Comparison of ENCODE assay signal across 8 mouse cellular contexts in genomic region chr16:30601046-30601832, GRCm38 (mm10). TPM values are rescaled to one million over a fixed set of nuclear protein-coding genes. Genes with fewer than 3 reads are reported as not detected.
DNase-seq lines count a peak whose midpoint lies in the region; ATAC-seq and TF ChIP-seq lines count a peak whose summit lies in the region.

No protein-coding gene starts in this region.

- H3K36me3 ChIP-seq in forebrain, embryonic 11.5 days (ENCODE audit: control insufficient read depth, insufficient read depth, low read length), result no peaks in the 10 kb centered on the region
- no peaks in the 10 kb centered on the region for H3K36me3 ChIP-seq in heart, embryonic 16.5 days (ENCODE audit: control insufficient read depth, insufficient read depth)

- peak; percentile 35; the same call in 1 of the 2 replicates for TF ChIP-seq POLR2A in lung, adult 2 months (IDR thresholded peaks at IDR 0.05; ENCODE audit: borderline replicate concordance, extremely low read depth, low read depth, low read length)

- H3K4me3 ChIP-seq in forebrain, embryonic 11.5 days (ENCODE audit: low read depth, low read length), result peak overlapping the region; percentile 54
- H3K4me3 ChIP-seq in heart, embryonic 16.5 days (ENCODE audit: low read length), result peak overlapping the region; percentile 78
- peak overlapping the region; percentile 87 for H3K4me3 ChIP-seq in lung, adult 2 months (replicated peaks; ENCODE audit: extremely low read depth, low read depth, low read length)

- peak overlapping the region; percentile 61 for H3K9ac ChIP-seq in forebrain, embryonic 11.5 days (ENCODE audit: low read length)
- H3K9ac ChIP-seq in heart, embryonic 16.5 days (ENCODE audit: low read length), result peak overlapping the region; percentile 85

- no peak overlapping the region for H3K27ac ChIP-seq in forebrain, embryonic 11.5 days (ENCODE audit: low read depth, low read length)
- peak overlapping the region; percentile 86 for H3K27ac ChIP-seq in heart, embryonic 16.5 days (ENCODE audit: low read length)

- H3K4me1 ChIP-seq in forebrain, embryonic 11.5 days (replicated peaks; ENCODE audit: control insufficient read depth, insufficient read depth, low read length), result peaks cover 15% of the 10 kb centered on the region
- peaks cover 44% of the 10 kb centered on the region for H3K4me1 ChIP-seq in heart, embryonic 16.5 days (ENCODE audit: control insufficient read depth, insufficient read depth, low read length)
- peaks cover 17% of the 10 kb centered on the region for H3K4me1 ChIP-seq in lung, adult 2 months (ENCODE audit: control insufficient read depth, insufficient read depth, low read length)

- peak; percentile 8; the same call in 1 of the 2 replicates for ATAC-seq in forebrain, embryonic 11.5 days (replicated peaks; ENCODE audit: low FRiP score)
- no peak for ATAC-seq in heart, embryonic 16.5 days (replicated peaks; ENCODE audit: extremely low read depth, insufficient read depth, low FRiP score)
- ATAC-seq in erythroid progenitor cell, adult 5-6 weeks (replicated peaks; ENCODE audit: low FRiP score, poor library complexity, severe bottlenecking), result no peak

- peak overlapping the region; percentile 94 for H3K4me2 ChIP-seq in forebrain, embryonic 11.5 days (ENCODE audit: low read depth, low read length, severe bottlenecking)
- peak overlapping the region; percentile 96 for H3K4me2 ChIP-seq in heart, embryonic 16.5 days (ENCODE audit: low read depth, low read length)

- H3K27me3 ChIP-seq in forebrain, embryonic 11.5 days (ENCODE audit: control insufficient read depth, insufficient read depth, low read length), result peaks cover 20% of the 10 kb centered on the region
- no peaks in the 10 kb centered on the region for H3K27me3 ChIP-seq in heart, embryonic 16.5 days (ENCODE audit: control insufficient read depth, insufficient read depth, low read length)

- peak; percentile 19 for DNase-seq in CD4-positive helper T cell, adult 2 months (ENCODE audit: low read depth, low spot score)
- peak; percentile 77 to 85 for DNase-seq in adrenal gland, postnatal 36 days
- DNase-seq in forebrain, embryonic 11.5 days (ENCODE audit: low spot score), result peak; percentile 81
- DNase-seq in kidney, postnatal 25 days, result peak; percentile 73 to 83
- peak; percentile 54 for DNase-seq in lung, adult 2 months
- peak; percentile 79 for DNase-seq in retina, embryonic 14.5 days (ENCODE audit: low spot score)

- TF ChIP-seq CTCF in lung, adult 2 months (IDR thresholded peaks at IDR 0.05; ENCODE audit: insufficient read depth, low read length), result peak; percentile 29

- no peaks in the 10 kb centered on the region for H3K9me3 ChIP-seq in forebrain, embryonic 11.5 days (ENCODE audit: control insufficient read depth, low read length)
- H3K9me3 ChIP-seq in heart, embryonic 16.5 days (replicated peaks; ENCODE audit: control insufficient read depth, low read length), result no peaks in the 10 kb centered on the region

- WGBS in forebrain, embryonic 11.5 days, result 9% methylated on average over 42 of the region's 42 CpGs
- 14% methylated on average over 42 of the region's 42 CpGs for WGBS in heart, embryonic 16.5 days
- WGBS in lung, adult 2 months, result 13% methylated on average over 42 of the region's 42 CpGs

RNA-seq across cellular contexts. Expression of gene Fam43a, which starts 1.7 kb away (rescaled TPM):
- total RNA-seq in adrenal gland, postnatal 36 days (2021), result 10 to 100 TPM; 23.6 to 27.5 TPM
- polyA plus RNA-seq in forebrain, embryonic 11.5 days (2014; fragmentation: Nextera tagmentation; extraction: Ambion mirVana), result 5.7 and 6.8 TPM in 2 replicates
- 19.7 and 20.4 TPM in 2 replicates for polyA plus RNA-seq in heart, embryonic 16.5 days (2015; fragmentation: Nextera tagmentation; extraction: Ambion mirVana)
- polyA plus RNA-seq in lung, adult 2 months (2012; rRNA removed), result 46.2 and 54.7 TPM in 2 replicates
- total RNA-seq in erythroid progenitor cell, adult 5-6 weeks (2015; ENCODE audit: low replicate concordance), result 1.7 and 6.1 TPM in 2 replicates
- total RNA-seq in erythroid progenitor cell, adult 5-6 weeks (2017; ENCODE audit: low replicate concordance), result 2.1 and 2.2 TPM in 2 replicates

RNA-seq across cellular contexts. Expression of gene Lsg1, which starts 13.8 kb away (rescaled TPM):
- total RNA-seq in adrenal gland, postnatal 36 days (2021), result 10 to 100 TPM; 36.7 to 37.2 TPM
- polyA plus RNA-seq in forebrain, embryonic 11.5 days (2014; fragmentation: Nextera tagmentation; extraction: Ambion mirVana), result 77.4 and 80.7 TPM in 2 replicates
- polyA plus RNA-seq in heart, embryonic 16.5 days (2015; fragmentation: Nextera tagmentation; extraction: Ambion mirVana), result 28.2 and 37.5 TPM in 2 replicates
- polyA plus RNA-seq in lung, adult 2 months (2012; rRNA removed), result 8.0 and 11.5 TPM in 2 replicates
- total RNA-seq in erythroid progenitor cell, adult 5-6 weeks (2015; ENCODE audit: low replicate concordance), result 15.9 and 23.1 TPM in 2 replicates
- 28.4 and 39.0 TPM in 2 replicates for total RNA-seq in erythroid progenitor cell, adult 5-6 weeks (2017; ENCODE audit: low replicate concordance)

RNA-seq across cellular contexts. Expression of gene Tmem44, which starts 50.6 kb away (rescaled TPM):
- total RNA-seq in adrenal gland, postnatal 36 days (2021), result 1 to 10 TPM; 3.7 to 4.7 TPM
- polyA plus RNA-seq in forebrain, embryonic 11.5 days (2014; fragmentation: Nextera tagmentation; extraction: Ambion mirVana), result 26.3 and 30.4 TPM in 2 replicates
- 19.3 and 21.5 TPM in 2 replicates for polyA plus RNA-seq in heart, embryonic 16.5 days (2015; fragmentation: Nextera tagmentation; extraction: Ambion mirVana)
- polyA plus RNA-seq in lung, adult 2 months (2012; rRNA removed), result 55.5 and 57.0 TPM in 2 replicates
- 0.42 TPM in 1 of 2 replicates, not detected in the other for total RNA-seq in erythroid progenitor cell, adult 5-6 weeks (2015; ENCODE audit: low replicate concordance)
- 5.3 TPM in 1 of 2 replicates, not detected in the other for total RNA-seq in erythroid progenitor cell, adult 5-6 weeks (2017; ENCODE audit: low replicate concordance)

Comparison
In these comparisons a context has a peak if more than half of its experiments do, and no peak if none do; other contexts are left out.
1. DNase-seq: peak in every context shown above with its lines; median percentile 81 in adrenal gland, postnatal 36 days; 81 in forebrain, embryonic 11.5 days; 79 in retina, embryonic 14.5 days; 78 in kidney, postnatal 25 days; 54 in lung, adult 2 months; 19 in CD4-positive helper T cell, adult 2 months.